Mouse (Mus musculus) hindbrain, postnatal 0 days (tissue): Measurements from ENCODE around the gene Zg16. TPM values are rescaled to one million over a fixed set of nuclear protein-coding genes. Genes with fewer than 3 reads are reported as not detected.

Source experiments
- ATAC-seq: fragments of 200-750 bp; cut with Nextera tagmentation; 2 replicates; pipeline ENCODE4 v1.8.0; 2017; ENCODE audit warnings: mild to moderate bottlenecking, moderate TSS enrichment, moderate library complexity
- DNase-seq: peaks from one replicate; pipeline ENCODE4 v3.0.0-alpha.2; 2015; ENCODE audit warnings: low spot score
- H3K27ac ChIP-seq: fragments of 300-500 bp; sonication (generic); 2 replicates; pipeline ENCODE4 v1.5.1; 2014; ENCODE audit warnings: mild to moderate bottlenecking
- H3K27me3 ChIP-seq: fragments of 300-500 bp; sonication (generic); 2 replicates; pipeline ENCODE4 v1.6.1; 2014; ENCODE audit warnings: low read length, mixed read lengths; ENCODE audit not compliant: insufficient read depth
- H3K36me3 ChIP-seq: fragments of 300-500 bp; sonication (generic); 2 replicates; pipeline ENCODE4 v1.6.1; 2014; ENCODE audit warnings: low read length, mixed read lengths; ENCODE audit not compliant: insufficient read depth
- H3K4me1 ChIP-seq: fragments of 300-500 bp; sonication (generic); 2 replicates; pipeline ENCODE4 v1.6.1; 2014; ENCODE audit warnings: antibody characterized with exemption, low read length, mixed read lengths; ENCODE audit not compliant: insufficient read depth
- H3K4me2 ChIP-seq: fragments of 300-500 bp; sonication (generic); 2 replicates; pipeline ENCODE4 v1.6.1; 2014; ENCODE audit warnings: low read depth, mild to moderate bottlenecking, low read length, moderate library complexity, mixed read lengths
- H3K4me3 ChIP-seq: fragments of 300-500 bp; sonication (generic); 2 replicates; pipeline ENCODE4 v1.5.1; 2014; ENCODE audit warnings: low read length
- H3K9ac ChIP-seq: fragments of 300-500 bp; sonication (generic); replicated peaks from 2 replicates; pipeline ENCODE4 v1.6.1; 2014; ENCODE audit warnings: mild to moderate bottlenecking, low read length, moderate library complexity, mixed read lengths
- H3K9me3 ChIP-seq: fragments of 300-500 bp; sonication (generic); 2 replicates; pipeline ENCODE4 v1.6.1; 2016; ENCODE audit warnings: low read length, mixed read lengths
- CTCF ChIP-seq: IDR thresholded peaks from 2 replicates; pipeline ENCODE4 v1.5.1; 2016; ENCODE audit warnings: antibody characterized with exemption, control low read depth, low read depth
- WGBS: fragments of 180-500 bp; shearing (Covaris S2); extraction: QIAGEN DNeasy Blood & Tissue Kit; methylation state at CpG from one replicate; pipeline ENCODE4 v1.1.7; 2014; 5-methylcytosine and 5-hydroxymethylcytosine counted together
- polyA plus RNA-seq: library from polyadenylated mRNA; unstranded; fragments of >200 nt; fragmentation: Nextera tagmentation; extraction: Ambion mirVana; gene quantifications from 2 replicates; pipeline ENCODE4 v1.2.1, GENCODE M21; 2015
- total RNA-seq: library from RNA; depleted of rRNA; stranded (reverse); fragments of >200 nt; gene quantifications from 2 replicates; pipeline ENCODE4 v1.2.3, GENCODE M21; 2014

The Zg16 gene
- total and polyA plus RNA-seq, 2 experiments from 2014 or later = not detected

- DNase-seq = no peak
- H3K36me3 ChIP-seq = no peaks in the 10 kb centered on the region
- 81% methylated on average over 4 of the region's 4 CpGs for WGBS
- no peak overlapping the region for H3K4me3 ChIP-seq
- TF ChIP-seq CTCF = no peak
- H3K4me1 ChIP-seq = no peaks in the 10 kb centered on the region
- no peaks in the 10 kb centered on the region for H3K27me3 ChIP-seq
- no peaks in the 10 kb centered on the region for H3K9me3 ChIP-seq
- no peak overlapping the region for H3K4me2 ChIP-seq
- no peak overlapping the region for H3K9ac ChIP-seq
- no peak overlapping the region for H3K27ac ChIP-seq
- no peak for ATAC-seq
Observed at GRCm38 (mm10) chr7:127073221-127073620, 13.9 kb downstream of the Zg16 start.

- no peak overlapping the region for H3K9ac ChIP-seq
- no peaks in the 10 kb centered on the region for H3K27me3 ChIP-seq
- TF ChIP-seq CTCF = no peak
- no peaks in the 10 kb centered on the region for H3K9me3 ChIP-seq
- ATAC-seq (no peak), DNase-seq (no peak)
- no peak overlapping the region for H3K27ac ChIP-seq
- 80% methylated on average over 4 of the region's 4 CpGs for WGBS
- H3K4me1 ChIP-seq = no peaks in the 10 kb centered on the region
- no peak overlapping the region for H3K4me2 ChIP-seq
- no peak overlapping the region for H3K4me3 ChIP-seq
- H3K36me3 ChIP-seq = no peaks in the 10 kb centered on the region
Observed at GRCm38 (mm10) chr7:127070871-127071413, 16.2 kb downstream of the Zg16 start.

GRCm38 (mm10) chr7:127066317-127066716 lies 20.8 kb downstream of the Zg16 start:
- 78% methylated on average over 4 of the region's 4 CpGs for WGBS
- Histone ChIP-seq H3K36me3 (no peaks in the 10 kb centered on the region), H3K27me3 (no peaks in the 10 kb centered on the region), H3K4me2 (no peak overlapping the region), H3K9ac (no peak overlapping the region), H3K4me1 (no peaks in the 10 kb centered on the region), H3K27ac (no peak overlapping the region), H3K4me3 (no peak overlapping the region), H3K9me3 (0 out of 2 replicates have a peak, but pooled peaks cover 2% of the 10 kb centered on the region)
- DNase-seq (no peak), ATAC-seq (no peak)
- TF ChIP-seq CTCF = no peak

- Histone ChIP-seq H3K4me2 (no peak overlapping the region), H3K36me3 (no peaks in the 10 kb centered on the region), H3K4me1 (no peaks in the 10 kb centered on the region), H3K4me3 (no peak overlapping the region), H3K27ac (no peak overlapping the region), H3K27me3 (no peaks in the 10 kb centered on the region), H3K9ac (no peak overlapping the region), H3K9me3 (0 out of 2 replicates have a peak, but pooled peaks cover 2% of the 10 kb centered on the region)
- ATAC-seq (no peak), DNase-seq (no peak)
- 88% methylated on average over 6 of the region's 6 CpGs for WGBS
- TF ChIP-seq CTCF = no peak
Observed at GRCm38 (mm10) chr7:127065538-127065937, 21.6 kb downstream of the Zg16 start.

GRCm38 (mm10) chr7:127055026-127055585 lies 32.0 kb downstream of the Zg16 start:
- no peaks in the 10 kb centered on the region for H3K4me1 ChIP-seq
- H3K27ac ChIP-seq = no peak overlapping the region
- H3K36me3 ChIP-seq = no peaks in the 10 kb centered on the region
- DNase-seq (no peak), ATAC-seq (no peak)
- 75% methylated on average over 5 of the region's 5 CpGs for WGBS
- no peak overlapping the region for H3K4me3 ChIP-seq
- H3K4me2 ChIP-seq = no peak overlapping the region
- no peak for TF ChIP-seq CTCF
- no peak overlapping the region for H3K9ac ChIP-seq
- H3K9me3 ChIP-seq = no peaks in the 10 kb centered on the region
- H3K27me3 ChIP-seq = no peaks in the 10 kb centered on the region

- no peaks in the 10 kb centered on the region for H3K9me3 ChIP-seq
- TF ChIP-seq CTCF = no peak
- peak within 1 kb of the TSS; percentile 71 for H3K4me3 ChIP-seq
- under 1% methylated on average over 53 of the region's 53 CpGs for WGBS
- no peaks in the 10 kb centered on the region for H3K27me3 ChIP-seq
- DNase-seq (peak; percentile 94), ATAC-seq (peak; percentile 92)
- no peaks in the 10 kb centered on the region for H3K36me3 ChIP-seq
- peak within 1 kb of the TSS; percentile 74 for H3K27ac ChIP-seq
- H3K9ac ChIP-seq = peak within 1 kb of the TSS; percentile 63
- H3K4me1 ChIP-seq = peaks cover 8% of the 10 kb centered on the region; the same call in 1 of the 2 replicates
- H3K4me2 ChIP-seq = peak within 1 kb of the TSS; percentile 98
Observed at GRCm38 (mm10) chr7:127041851-127042672, 45.1 kb downstream of the Zg16 start, which contains the start of gene Kif22. Gene Kif22, minus strand, starts transcription at chr7:127042471.
